Mouse (Mus musculus): ENCODE results near the gene Tarbp1. TPM values are rescaled to one million over a fixed set of nuclear protein-coding genes. Genes with fewer than 3 reads are reported as not detected.

The Tarbp1 gene
- total RNA-seq (2014; fragmentation: Nextera tagmentation) (20.0 and 22.7 TPM in 2 replicates), total RNA-seq (2017) (13.0 and 17.8 TPM in 2 replicates)

DNA sequence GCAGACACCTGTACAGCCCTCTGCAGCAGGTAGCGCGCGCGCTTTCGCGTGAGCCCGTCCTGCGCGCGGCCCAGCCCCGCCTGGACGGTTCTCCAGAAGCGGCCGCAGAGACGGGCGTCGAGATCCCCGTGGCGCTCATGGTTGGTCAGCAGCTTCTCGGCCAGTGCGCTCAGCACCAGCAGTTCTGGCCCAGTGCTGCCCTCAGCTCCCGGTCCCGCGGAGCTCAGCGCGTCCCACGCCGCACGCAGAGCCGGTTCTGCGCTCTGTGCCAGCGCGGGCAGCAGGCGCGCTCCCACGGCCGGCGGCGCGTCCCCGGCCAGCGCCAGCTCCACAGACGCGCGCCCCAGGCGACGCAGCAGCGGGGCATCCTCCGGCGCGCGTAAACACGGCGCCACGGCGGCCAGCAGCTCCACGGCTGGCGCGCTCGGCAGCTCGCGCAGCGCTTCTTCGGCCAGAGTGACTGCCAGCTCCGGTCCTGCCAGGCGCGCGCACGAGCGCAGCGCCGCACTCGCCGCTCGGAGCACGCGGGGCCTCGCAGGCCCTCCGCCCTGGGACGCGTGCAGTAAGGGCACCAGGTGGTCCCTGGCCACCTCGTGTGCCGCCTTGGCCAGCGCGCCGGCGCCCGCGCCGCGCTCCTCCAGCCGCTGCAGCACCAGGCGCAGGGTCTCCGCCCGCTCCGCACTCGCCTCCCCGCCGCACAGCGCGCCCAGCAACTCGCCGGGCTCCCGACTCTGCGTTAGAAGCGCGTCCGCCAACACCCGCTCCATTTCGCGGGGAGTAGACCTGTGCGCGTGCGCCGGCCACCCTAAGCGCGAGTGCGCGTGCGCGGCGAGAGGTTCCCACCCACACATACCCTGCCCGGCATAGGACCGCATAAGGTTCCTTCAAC, at the start of gene Tarbp1:
TSS of gene Tarbp1 (minus strand) at position 767 of the 889 bp plus-strand sequence.
- peak; percentile 72 for ATAC-seq (replicated peaks; ENCODE audit: low FRiP score, low TSS enrichment, poor library complexity, severe bottlenecking)

DNA sequence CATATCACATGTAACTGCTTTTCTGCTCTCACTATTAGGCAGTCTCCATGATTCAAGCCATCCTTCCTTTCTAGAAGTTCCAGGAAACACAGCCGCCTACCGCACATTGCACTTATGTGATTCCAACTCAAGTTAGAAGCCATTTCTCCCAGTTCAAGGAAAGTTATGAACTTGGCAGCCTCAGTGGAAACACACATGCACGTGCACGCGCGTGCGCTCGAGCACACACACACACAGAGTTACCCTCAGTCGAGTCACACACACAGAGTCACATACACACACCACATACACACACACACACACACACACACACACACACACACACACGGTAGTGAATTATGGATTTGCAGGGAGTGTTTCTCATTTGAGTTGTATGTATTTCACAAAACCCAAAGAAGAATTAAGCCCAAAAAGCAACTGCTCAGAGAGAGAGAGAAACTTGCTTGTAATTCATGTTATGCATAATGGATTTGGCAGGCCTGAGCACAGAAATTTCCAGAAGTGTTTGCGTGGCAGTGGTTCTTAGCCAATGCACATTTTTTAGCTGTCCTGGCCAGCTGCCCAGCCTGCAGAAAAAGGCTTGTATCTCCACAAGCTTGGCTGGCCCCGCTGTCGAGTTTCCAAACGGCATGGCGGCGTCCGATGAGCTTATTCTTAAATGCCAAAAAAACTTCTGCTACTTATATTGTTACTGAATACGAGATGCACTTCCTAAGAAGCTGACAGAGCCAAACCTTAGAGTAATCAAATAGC, 49.5 kb upstream of the Tarbp1 start:
- ATAC-seq (replicated peaks; ENCODE audit: low FRiP score, low TSS enrichment, poor library complexity, severe bottlenecking), result no peak

DNA sequence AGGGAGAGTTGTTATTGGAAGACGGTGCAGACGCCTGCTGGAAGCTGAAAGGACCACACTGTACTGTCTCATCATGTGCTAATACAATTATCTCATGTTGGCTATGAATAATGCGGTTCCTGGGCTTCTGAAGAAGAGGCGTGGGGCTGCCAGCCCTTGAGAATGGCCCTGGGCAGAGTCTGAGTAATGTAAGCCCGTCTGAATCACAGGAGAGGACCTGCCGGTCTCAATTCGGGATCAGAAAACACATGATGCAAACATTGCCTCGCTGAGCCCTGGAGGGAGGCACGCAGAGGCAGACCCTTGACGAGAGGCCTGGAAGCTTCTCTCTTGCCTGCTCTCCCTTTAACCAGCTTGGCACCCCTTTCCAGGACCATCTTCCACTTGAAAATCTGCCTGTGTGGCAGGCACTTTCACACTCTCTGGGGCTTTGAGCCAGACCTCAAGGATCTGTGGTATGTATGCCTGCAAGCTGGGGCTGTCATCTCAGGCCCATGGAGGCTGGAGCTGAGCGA, 48.3 kb upstream of the Tarbp1 start:
- no peak for ATAC-seq (replicated peaks; ENCODE audit: low FRiP score, low TSS enrichment, poor library complexity, severe bottlenecking)

DNA sequence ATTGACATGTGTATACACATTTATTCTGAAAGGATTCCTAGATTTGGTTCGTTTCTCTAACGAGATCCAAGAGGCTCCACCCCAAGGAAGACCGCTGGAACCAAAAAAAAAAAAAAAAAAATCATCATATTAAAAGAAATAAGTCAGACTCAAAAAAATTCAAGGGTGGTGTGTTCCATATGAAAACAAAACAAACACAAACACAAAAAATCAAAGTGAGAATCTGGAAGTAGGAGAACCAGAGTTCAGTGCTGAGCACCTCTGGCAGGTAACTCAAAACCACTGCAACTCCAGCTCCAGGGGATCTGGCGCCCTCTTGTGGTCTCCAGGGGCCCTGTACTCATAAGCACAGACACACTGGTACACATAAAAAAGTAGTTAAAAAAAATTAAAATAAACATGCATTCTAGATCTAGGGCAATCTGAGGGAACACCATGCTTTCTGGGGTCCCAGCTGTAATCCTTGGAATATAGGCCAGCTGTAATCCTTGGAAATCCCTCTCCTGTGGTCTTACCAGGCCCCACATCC, 44.6 kb upstream of the Tarbp1 start:
- ATAC-seq (replicated peaks; ENCODE audit: low FRiP score, low TSS enrichment, poor library complexity, severe bottlenecking), result no peak

DNA sequence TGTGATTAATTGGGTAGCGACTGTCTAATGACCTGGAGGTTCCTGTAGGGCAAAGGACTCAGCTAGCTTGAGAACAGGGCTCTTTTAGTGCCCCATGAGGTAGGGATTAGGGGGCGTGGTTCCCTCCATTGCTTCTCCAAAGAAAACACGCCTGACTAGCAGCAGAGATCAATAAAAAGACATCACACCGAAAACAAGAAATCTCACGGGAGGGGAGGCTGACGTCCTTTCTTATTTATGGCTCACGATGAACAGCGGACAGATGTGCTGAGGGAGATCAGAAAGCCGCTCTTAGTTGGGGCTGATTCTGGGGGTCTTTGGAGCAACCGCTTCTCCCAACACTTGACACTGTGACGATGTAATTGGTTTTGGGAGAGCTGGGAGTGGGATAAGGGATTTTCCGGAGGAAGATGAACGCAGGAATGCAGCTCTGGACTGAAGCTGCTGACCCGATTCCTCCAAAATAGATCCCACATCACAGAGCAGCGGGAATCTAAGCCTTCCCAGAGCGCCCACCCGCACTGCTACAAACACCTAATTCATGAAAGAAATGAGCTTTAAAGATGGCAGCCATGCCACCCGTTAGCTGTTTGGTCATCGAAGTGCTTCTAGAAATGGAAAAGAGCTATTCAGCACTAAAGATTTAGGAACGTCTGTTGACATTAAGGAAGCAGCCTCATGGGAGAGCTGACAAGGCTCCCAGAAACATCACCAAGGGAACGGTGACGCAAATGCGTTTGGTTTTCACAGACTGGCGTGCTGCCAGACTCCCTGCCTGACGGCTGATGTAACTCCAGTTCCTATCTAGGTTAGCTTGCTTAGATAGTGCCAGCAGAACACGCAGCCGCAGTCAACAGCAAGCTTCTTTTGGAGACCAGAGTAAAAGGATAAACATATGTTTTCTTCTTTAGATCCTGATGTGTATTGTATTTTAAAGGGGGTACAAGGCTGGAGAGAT, 42.0 kb upstream of the Tarbp1 start:
- ATAC-seq (replicated peaks; ENCODE audit: low FRiP score, low TSS enrichment, poor library complexity, severe bottlenecking), result peak; percentile 96

DNA sequence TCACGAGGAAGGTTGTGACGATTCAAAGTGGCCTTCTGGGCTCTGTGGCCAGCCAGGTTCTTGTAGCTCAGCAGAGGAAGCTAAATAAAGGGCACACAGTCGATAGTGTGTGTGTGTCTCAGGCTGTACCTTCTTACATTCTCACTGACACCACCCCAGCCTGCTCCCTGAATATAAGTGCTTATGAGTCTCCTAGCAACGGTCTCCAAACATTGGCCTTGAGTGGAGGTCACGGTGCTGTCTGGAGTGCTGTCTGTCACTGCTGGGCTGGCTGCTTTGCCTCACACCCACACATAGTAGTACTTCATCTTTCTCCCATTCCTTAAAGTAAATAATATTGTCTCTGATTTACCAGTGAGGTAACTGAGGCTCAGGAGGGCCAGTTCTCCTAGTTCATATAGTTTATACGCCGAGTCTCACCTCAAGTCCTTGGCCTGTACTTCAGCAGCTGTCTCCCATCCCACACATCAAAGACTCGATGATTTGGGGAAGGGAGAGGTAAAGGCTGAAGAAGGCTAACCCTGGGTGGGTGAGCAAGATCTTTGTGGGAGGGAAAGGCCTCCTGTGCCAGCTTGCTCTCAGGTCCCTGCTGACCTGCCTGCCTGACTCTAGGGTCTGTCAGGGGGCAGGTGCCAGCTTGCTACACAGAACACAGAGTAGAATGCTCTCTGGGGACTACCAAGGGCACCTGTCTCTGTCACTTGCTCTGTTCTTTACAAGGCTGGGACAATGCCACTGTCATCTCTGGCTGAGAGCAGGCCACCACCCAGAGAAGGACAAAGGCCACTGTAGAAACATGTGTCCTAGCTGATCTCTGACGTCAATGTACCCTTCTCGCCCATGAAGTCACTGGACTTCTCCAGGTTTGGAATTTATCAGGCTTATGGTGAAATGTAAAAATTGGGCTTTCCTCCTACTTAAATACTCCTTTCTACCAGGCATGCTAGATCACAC, 39.4 kb upstream of the Tarbp1 start:
- no peak for ATAC-seq (replicated peaks; ENCODE audit: low FRiP score, low TSS enrichment, poor library complexity, severe bottlenecking)

DNA sequence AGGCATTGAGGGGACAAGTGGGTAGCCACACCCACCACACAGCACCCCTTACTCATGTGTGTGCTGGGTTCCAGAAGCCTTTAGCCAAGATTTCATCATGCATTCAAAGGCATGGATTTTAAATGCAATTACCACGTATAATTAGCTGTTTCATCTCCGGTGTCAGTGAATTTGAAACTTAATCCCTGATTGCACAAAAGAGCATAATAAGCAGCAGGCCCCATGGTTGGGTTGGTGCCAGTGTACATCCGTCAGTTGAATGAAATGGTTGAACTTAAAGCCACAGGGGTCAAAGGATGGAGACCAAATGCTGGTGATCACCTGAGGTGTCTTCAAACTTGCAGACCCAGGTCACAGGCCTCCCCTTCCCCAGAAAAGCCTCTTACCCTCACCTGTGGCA, 36.0 kb upstream of the Tarbp1 start:
- ATAC-seq (replicated peaks; ENCODE audit: low FRiP score, low TSS enrichment, poor library complexity, severe bottlenecking), result no peak

DNA sequence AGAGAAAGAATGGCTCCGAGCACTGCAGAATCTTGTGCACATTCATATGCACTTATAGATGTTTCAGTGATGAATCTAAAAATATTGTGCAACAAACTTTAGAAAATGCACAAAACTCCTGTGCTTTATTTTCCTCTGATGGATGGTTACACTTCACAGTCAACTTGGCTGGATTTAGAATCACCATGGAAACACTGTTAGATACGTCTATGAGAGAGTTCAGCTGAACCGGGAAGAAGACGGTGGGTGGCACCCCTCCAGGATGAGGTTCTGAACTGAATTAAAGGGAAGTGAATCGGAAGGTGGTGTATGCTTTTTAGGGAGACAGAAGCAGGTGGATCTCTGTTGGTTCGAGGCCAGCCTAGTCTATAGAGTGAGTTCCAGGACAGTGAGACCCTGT, 34.8 kb upstream of the Tarbp1 start:
- ATAC-seq (replicated peaks; ENCODE audit: low FRiP score, low TSS enrichment, poor library complexity, severe bottlenecking), result no peak

DNA sequence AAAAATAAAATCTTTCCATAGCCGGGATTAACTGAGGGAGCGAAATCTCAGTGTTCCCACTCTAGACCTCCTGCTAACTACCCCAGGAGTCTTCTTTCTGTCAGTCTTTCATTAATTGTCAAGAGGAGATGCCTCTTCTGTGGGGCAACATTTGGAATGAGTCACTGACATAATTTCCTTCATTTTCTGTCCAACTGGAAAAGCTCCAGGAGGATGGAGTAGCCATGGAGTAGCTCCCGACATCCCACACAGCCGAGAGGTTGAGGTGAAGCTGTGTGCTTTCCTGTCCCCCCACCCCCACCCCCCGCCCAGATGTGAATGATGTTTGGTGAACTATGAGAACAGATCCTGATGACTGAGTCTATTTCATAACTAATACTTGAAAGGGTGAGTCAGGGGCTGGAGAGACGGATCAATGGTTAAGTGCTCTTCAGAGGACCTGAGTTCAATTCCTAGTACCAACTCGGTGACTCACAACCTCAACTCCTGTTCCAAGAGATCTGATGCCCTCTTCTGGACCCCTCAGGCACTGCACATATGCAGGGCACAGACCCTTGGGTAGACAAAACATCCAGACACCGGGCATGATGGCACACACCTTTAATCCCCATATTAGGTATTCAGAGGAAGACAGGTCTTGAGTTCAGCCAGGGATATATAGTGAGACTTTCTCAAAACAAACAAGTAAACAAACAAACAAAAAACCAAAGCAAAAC, 34.2 kb upstream of the Tarbp1 start:
- no peak for ATAC-seq (replicated peaks; ENCODE audit: low FRiP score, low TSS enrichment, poor library complexity, severe bottlenecking)

DNA sequence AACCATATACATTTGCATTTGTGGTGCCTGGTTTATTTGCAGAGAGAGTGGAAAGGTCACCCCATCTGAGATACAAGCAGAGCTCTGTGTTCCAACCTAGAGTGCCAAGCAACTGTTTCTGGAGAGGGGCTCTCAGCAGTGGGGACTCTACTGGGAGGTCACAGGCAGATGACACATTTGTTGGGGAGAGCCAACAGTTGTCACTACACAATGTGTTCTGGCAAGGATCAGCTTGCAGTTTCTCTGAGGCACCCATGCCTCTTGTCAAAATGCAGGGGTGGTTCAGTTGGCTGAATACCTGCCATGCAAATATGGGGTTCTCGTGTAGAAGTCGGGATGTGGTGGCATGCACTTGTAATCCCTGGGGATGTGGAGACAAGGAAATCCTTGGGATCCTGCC, 33.4 kb upstream of the Tarbp1 start:
- no peak for ATAC-seq (replicated peaks; ENCODE audit: low FRiP score, low TSS enrichment, poor library complexity, severe bottlenecking)

DNA sequence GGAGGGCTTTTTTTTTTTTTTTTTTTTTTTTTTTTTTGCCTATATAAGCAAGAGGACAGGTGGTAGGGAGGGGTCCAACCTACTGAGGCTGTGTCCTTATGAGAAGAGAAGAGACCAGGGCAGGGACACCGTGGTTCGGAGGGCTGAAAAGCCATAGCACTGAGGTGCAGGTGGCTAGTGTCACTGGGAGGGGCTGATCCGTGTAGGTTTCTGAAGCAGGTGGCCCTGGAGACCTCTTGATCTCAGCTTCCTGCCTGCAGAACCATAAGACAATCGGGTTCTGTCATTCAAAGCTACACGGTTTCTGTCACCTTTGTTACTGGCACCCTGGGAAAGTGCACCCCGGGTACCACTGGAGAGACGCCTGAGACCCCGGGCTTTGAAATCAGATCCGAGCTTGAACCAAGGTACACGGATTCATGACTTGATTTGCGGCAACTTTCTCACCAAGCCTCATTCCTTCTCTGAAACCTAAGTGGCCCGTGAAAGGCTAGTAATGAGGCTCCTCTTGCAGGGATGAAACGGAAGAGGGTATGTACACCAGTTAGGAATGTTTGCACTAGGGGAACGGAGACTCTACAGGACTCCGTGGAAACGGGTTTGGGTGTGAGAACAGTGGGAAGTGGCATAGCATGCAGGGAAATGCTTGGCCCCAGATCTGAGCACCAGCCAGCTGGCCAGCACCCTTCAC, 29.8 kb upstream of the Tarbp1 start:
- no peak for ATAC-seq (replicated peaks; ENCODE audit: low FRiP score, low TSS enrichment, poor library complexity, severe bottlenecking)

DNA sequence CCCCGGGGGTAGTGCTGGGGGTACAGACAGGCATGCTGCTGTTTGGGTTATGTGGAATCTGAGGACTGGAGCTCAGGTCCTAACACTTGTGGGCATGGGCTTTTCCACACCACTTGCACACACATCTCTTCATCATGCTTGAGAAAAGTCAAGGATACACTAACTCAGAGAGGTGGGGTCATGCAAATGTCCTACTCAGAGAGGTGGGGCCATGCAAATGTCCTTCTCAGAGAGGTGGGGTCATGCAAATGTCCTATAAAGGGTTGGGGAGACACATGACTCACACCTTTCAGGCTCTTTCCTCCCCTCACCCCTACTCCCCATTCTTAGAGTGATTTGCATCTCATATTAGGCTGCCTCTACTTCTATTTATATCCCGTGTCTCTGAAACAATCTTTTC, 27.9 kb upstream of the Tarbp1 start:
- ATAC-seq (replicated peaks; ENCODE audit: low FRiP score, low TSS enrichment, poor library complexity, severe bottlenecking), result peak; percentile 78

DNA sequence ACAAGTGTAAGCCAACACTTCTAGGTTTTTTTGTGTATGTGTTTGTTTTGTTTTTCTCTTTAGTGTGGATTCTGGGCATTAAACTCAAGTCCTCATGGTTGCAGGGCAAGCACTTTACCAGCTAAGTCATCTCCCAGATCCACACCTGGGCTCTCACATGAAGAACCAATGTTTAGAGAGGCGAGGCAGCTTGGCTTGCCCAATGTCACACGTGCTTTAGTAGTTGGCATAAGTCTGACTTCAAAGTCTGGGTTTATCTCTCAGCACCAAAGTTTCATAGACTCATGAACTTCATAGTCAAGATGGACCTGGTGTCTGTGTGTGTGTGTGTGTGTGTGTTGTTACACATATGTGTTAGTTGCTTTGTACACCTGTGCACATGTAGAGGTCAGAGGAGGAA, 24.5 kb upstream of the Tarbp1 start:
- ATAC-seq (replicated peaks; ENCODE audit: low FRiP score, low TSS enrichment, poor library complexity, severe bottlenecking), result no peak

DNA sequence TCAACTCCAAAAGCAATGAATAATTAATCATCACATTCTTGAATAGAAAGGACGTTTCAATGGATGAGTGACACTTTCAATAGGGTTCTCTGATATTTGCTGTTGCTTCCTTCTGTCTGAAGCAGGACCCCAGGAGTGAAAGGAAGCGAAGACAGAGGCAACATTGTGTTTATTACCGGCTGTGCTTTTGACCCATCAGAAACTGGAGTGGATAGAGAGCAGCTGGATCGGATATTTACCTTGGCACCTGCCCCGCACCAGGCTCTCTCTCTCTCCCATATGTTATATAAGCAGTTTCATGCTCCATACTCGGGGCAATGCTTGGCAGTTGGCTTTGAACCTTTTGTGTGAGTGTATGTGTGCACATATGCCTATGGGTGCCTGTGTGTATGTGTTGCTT, 23.6 kb upstream of the Tarbp1 start:
- ATAC-seq (replicated peaks; ENCODE audit: low FRiP score, low TSS enrichment, poor library complexity, severe bottlenecking), result no peak

DNA sequence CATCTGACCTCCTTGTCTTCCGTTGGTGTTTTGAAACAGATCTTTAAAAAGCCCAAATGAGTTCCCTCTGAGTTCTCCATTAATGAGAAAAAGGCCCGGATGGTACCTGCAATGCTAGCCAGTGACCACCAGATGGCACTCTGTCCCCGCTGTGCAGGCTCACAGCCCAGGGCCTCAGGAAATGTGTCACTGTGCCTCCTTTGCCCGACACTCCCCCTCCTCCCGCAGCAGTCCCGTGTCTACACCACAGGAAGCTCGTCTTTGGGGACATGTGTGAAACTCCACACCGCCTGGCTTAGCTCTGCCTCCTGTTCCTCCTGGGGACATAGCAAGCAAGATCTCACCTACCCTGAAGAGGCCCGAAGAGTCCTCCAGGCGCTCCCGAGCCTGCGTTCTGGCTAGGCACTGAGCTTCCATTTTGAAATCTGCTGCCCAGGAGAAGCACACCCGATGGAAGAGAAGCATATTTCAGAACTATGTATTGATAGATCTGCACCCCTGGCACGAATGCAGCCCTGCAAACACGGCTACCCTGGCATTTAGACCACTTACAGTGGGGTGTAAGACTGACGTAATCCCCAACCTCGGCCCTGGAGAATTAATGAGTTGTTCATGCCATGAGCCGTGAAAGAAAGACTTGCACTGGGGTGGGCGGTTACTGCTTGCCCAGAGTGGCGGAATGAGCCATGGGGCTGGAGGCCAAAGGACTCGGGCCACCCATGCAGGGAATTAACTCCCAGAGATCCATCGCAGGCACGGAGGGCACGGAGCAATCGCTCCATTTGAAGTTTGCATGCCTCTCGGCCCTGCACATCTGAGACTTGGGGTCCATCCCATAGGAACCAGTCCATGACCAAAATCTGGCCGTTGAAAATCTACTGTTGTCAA, 22.9 kb upstream of the Tarbp1 start:
- ATAC-seq (replicated peaks; ENCODE audit: low FRiP score, low TSS enrichment, poor library complexity, severe bottlenecking), result peak; percentile 89

DNA sequence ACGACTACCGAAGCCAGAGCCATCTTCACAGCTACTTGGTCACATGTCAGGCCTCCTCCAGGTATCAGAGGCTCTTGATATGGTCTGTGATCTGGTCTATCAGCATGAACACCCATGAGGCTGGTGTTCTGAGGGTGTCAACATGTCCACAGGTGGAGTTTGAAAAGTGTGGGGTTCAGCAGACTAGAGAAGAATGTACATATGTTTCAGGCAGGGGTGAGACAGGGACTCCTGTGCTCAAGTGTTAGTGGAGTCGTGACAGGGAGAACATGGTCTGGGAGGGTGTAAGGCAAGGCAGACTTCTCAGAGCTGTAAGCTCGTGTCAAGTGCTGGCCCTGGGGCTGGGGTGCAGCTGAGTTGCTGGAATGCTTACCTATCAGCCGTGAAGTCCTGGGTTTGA, 22.1 kb upstream of the Tarbp1 start:
- ATAC-seq (replicated peaks; ENCODE audit: low FRiP score, low TSS enrichment, poor library complexity, severe bottlenecking), result no peak
